Mouse (Mus musculus): ENCODE data around the gene Tlnrd1.

Tlnrd1 gene

GRCm38 (mm10) chr7:83844807-83845206, 39.3 kb downstream of the Tlnrd1 start:
- no peak for DNase-seq (ENCODE audit: low spot score in 2 of 2)

GRCm38 (mm10) chr7:83842486-83843259, 41.4 kb downstream of the Tlnrd1 start:
- no peak for DNase-seq (ENCODE audit: low spot score in 2 of 2)

- DNase-seq (ENCODE audit: low spot score in 2 of 2), result no peak
These were observed 44.0 kb downstream of the Tlnrd1 start for GRCm38 (mm10) chr7:83840076-83840475.

- no peak for DNase-seq (ENCODE audit: low spot score in 2 of 2)
These were observed 45.4 kb downstream of the Tlnrd1 start for GRCm38 (mm10) chr7:83838525-83839224.
